Mouse (Mus musculus): Measurements from ENCODE around the gene Adam1b. TPM values are rescaled to one million over a fixed set of nuclear protein-coding genes. Genes with fewer than 3 reads are reported as not detected.
A peak's percentile ranks its signal among the peaks of the same experiment; 100 is the strongest.

Gene Adam1b
- not detected in 2 replicates for polyA plus RNA-seq (2012; rRNA removed)

- 88% methylated on average over 3 of the region's 3 CpGs for WGBS
- no peaks in the 10 kb centered on the region for H3K27me3 ChIP-seq (replicated peaks; ENCODE audit: control insufficient read depth, insufficient read depth, low read length)
Observed at GRCm38 (mm10) chr5:121503231-121503630, at the start of gene Adam1b. Gene Adam1b (minus strand): TSS chr5:121503435.

GRCm38 (mm10) chr5:121549196-121549595 is 46.0 kb upstream of the Adam1b start:
- TF ChIP-seq POLR2A (IDR thresholded peaks at IDR 0.05; ENCODE audit: low read depth, low read length) (no peak), CTCF (conservative IDR thresholded peaks at IDR 0.05; ENCODE audit: insufficient read depth, insufficient read length, low read depth, low read length) (no peak)
- WGBS, result 40% methylated on average over 7 of the region's 7 CpGs
- no peaks in the 10 kb centered on the region for H3K27me3 ChIP-seq (replicated peaks; ENCODE audit: control insufficient read depth, insufficient read depth, low read length)
- H3K36me3 ChIP-seq (ENCODE audit: control insufficient read depth, insufficient read depth, low read length), result no peaks in the 10 kb centered on the region
- H3K4me1 ChIP-seq (ENCODE audit: control insufficient read depth, insufficient read depth, low read length), result peaks cover 5% of the 10 kb centered on the region
- H3K27ac ChIP-seq (ENCODE audit: insufficient read depth, low read depth, low read length), result no peak overlapping the region
- DNase-seq, result peak; percentile 34
- H3K4me3 ChIP-seq (ENCODE audit: insufficient read depth, low read depth, low read length), result no peak overlapping the region

More at GRCm38 (mm10) chr5:121503231-121503630, at the start of gene Adam1b:
- no peak within 1 kb of the TSS for H3K27ac ChIP-seq (ENCODE audit: insufficient read depth, low read depth, low read length)
- H3K4me1 ChIP-seq (ENCODE audit: control insufficient read depth, insufficient read depth, low read length), result no peaks in the 10 kb centered on the region
- no peaks in the 10 kb centered on the region for H3K36me3 ChIP-seq (ENCODE audit: control insufficient read depth, insufficient read depth, low read length)
- H3K4me3 ChIP-seq (ENCODE audit: insufficient read depth, low read depth, low read length), result no peak within 1 kb of the TSS
- TF ChIP-seq POLR2A (IDR thresholded peaks at IDR 0.05; ENCODE audit: low read depth, low read length) (no peak), CTCF (conservative IDR thresholded peaks at IDR 0.05; ENCODE audit: insufficient read depth, insufficient read length, low read depth, low read length) (no peak)
- no peak for DNase-seq

- H3K27ac ChIP-seq (ENCODE audit: insufficient read depth, low read depth, low read length), result no peak overlapping the region
- H3K36me3 ChIP-seq (ENCODE audit: control insufficient read depth, insufficient read depth, low read length), result no peaks in the 10 kb centered on the region
- no peaks in the 10 kb centered on the region for H3K27me3 ChIP-seq (replicated peaks; ENCODE audit: control insufficient read depth, insufficient read depth, low read length)
- H3K4me1 ChIP-seq (ENCODE audit: control insufficient read depth, insufficient read depth, low read length), result peaks cover 13% of the 10 kb centered on the region
- no peak for TF ChIP-seq CTCF (conservative IDR thresholded peaks at IDR 0.05; ENCODE audit: insufficient read depth, insufficient read length, low read depth, low read length)
- no peak for DNase-seq
- WGBS, result 66% methylated on average over 3 of the region's 3 CpGs
- no peak overlapping the region for H3K4me3 ChIP-seq (ENCODE audit: insufficient read depth, low read depth, low read length)
Observed at GRCm38 (mm10) chr5:121547084-121547483, 43.8 kb upstream of the Adam1b start.

- TF ChIP-seq POLR2A (IDR thresholded peaks at IDR 0.05; ENCODE audit: low read depth, low read length), result no peak
- peak; percentile 78 for TF ChIP-seq CTCF (conservative IDR thresholded peaks at IDR 0.05; ENCODE audit: insufficient read depth, insufficient read length, low read depth, low read length)
- no peak overlapping the region for H3K27ac ChIP-seq (ENCODE audit: insufficient read depth, low read depth, low read length)
- no peaks in the 10 kb centered on the region for H3K36me3 ChIP-seq (ENCODE audit: control insufficient read depth, insufficient read depth, low read length)
- no peaks in the 10 kb centered on the region for H3K27me3 ChIP-seq (replicated peaks; ENCODE audit: control insufficient read depth, insufficient read depth, low read length)
- 15% methylated on average over 6 of the region's 6 CpGs for WGBS
- peak; percentile 73 for DNase-seq
- peaks cover 13% of the 10 kb centered on the region for H3K4me1 ChIP-seq (ENCODE audit: control insufficient read depth, insufficient read depth, low read length)
- peak overlapping the region; percentile 66 for H3K4me3 ChIP-seq (ENCODE audit: insufficient read depth, low read depth, low read length)
Observed at GRCm38 (mm10) chr5:121546530-121546895, 43.3 kb upstream of the Adam1b start.

- H3K27ac ChIP-seq (ENCODE audit: insufficient read depth, low read depth, low read length), result peak within 1 kb of the TSS; percentile 68
- under 1% methylated on average over 55 of the region's 55 CpGs for WGBS
- peak within 1 kb of the TSS; percentile 66 for H3K4me3 ChIP-seq (ENCODE audit: insufficient read depth, low read depth, low read length)
- H3K27me3 ChIP-seq (replicated peaks; ENCODE audit: control insufficient read depth, insufficient read depth, low read length), result no peaks in the 10 kb centered on the region
- H3K36me3 ChIP-seq (ENCODE audit: control insufficient read depth, insufficient read depth, low read length), result no peaks in the 10 kb centered on the region
- H3K4me1 ChIP-seq (ENCODE audit: control insufficient read depth, insufficient read depth, low read length), result peaks cover 13% of the 10 kb centered on the region
- no peak for TF ChIP-seq CTCF (conservative IDR thresholded peaks at IDR 0.05; ENCODE audit: insufficient read depth, insufficient read length, low read depth, low read length)
- TF ChIP-seq POLR2A (IDR thresholded peaks at IDR 0.05; ENCODE audit: low read depth, low read length), result peak; percentile 46
- peak; percentile 97 for DNase-seq
Observed at GRCm38 (mm10) chr5:121545793-121546529, 42.7 kb upstream of the Adam1b start, which contains the start of gene Mapkapk5. Gene Mapkapk5 (minus strand): TSS chr5:121545905.

GRCm38 (mm10) chr5:121544910-121545792 is 41.9 kb upstream of the Adam1b start, which contains the start of the genes Adam1a and Gm42878:
Gene Adam1a (minus strand): TSS chr5:121545482.
Gene Gm42878 (minus strand): TSS chr5:121545482.
- TF ChIP-seq CTCF (conservative IDR thresholded peaks at IDR 0.05; ENCODE audit: insufficient read depth, insufficient read length, low read depth, low read length) (no peak), POLR2A (IDR thresholded peaks at IDR 0.05; ENCODE audit: low read depth, low read length) (no peak)
- peak; percentile 40 for DNase-seq
- Histone ChIP-seq H3K36me3 (ENCODE audit: control insufficient read depth, insufficient read depth, low read length) (no peaks in the 10 kb centered on the region), H3K27ac (ENCODE audit: insufficient read depth, low read depth, low read length) (peak within 1 kb of the TSS; percentile 68), H3K4me3 (ENCODE audit: insufficient read depth, low read depth, low read length) (peak within 1 kb of the TSS; percentile 66), H3K27me3 (replicated peaks; ENCODE audit: control insufficient read depth, insufficient read depth, low read length) (no peaks in the 10 kb centered on the region), H3K4me1 (ENCODE audit: control insufficient read depth, insufficient read depth, low read length) (peaks cover 13% of the 10 kb centered on the region)
- WGBS, result 2% methylated on average over 84 of the region's 97 CpGs

GRCm38 (mm10) chr5:121543370-121543769 is 40.1 kb upstream of the Adam1b start:
- no peak overlapping the region for H3K4me3 ChIP-seq (ENCODE audit: insufficient read depth, low read depth, low read length)
- DNase-seq, result no peak
- no peak overlapping the region for H3K27ac ChIP-seq (ENCODE audit: insufficient read depth, low read depth, low read length)
- H3K27me3 ChIP-seq (replicated peaks; ENCODE audit: control insufficient read depth, insufficient read depth, low read length), result no peaks in the 10 kb centered on the region
- 55% methylated on average over 3 of the region's 3 CpGs for WGBS
- TF ChIP-seq POLR2A (IDR thresholded peaks at IDR 0.05; ENCODE audit: low read depth, low read length) (no peak), CTCF (conservative IDR thresholded peaks at IDR 0.05; ENCODE audit: insufficient read depth, insufficient read length, low read depth, low read length) (no peak)
- H3K4me1 ChIP-seq (ENCODE audit: control insufficient read depth, insufficient read depth, low read length), result peaks cover 13% of the 10 kb centered on the region
- H3K36me3 ChIP-seq (ENCODE audit: control insufficient read depth, insufficient read depth, low read length), result no peaks in the 10 kb centered on the region

Measured in kidney, adult 2 months (tissue).